Mouse (Mus musculus) common myeloid progenitor, adult 5-6 weeks (primary cell): ENCODE measurements at regions not wholly inside any gene's neighbourhood (a gene's known extent, or its start where the extent isn't known, plus 50 kb on each side); places are given as distances from the start of the nearest gene placed in this dataset.

Experiments
- ATAC-seq: replicated peaks from 2 replicates; pipeline ENCODE4 v1.8.0; 2016; ENCODE audit warnings: low read depth, mild to moderate bottlenecking, moderate TSS enrichment, inconsistent platforms; ENCODE audit not compliant: poor library complexity, severe bottlenecking

DNA sequence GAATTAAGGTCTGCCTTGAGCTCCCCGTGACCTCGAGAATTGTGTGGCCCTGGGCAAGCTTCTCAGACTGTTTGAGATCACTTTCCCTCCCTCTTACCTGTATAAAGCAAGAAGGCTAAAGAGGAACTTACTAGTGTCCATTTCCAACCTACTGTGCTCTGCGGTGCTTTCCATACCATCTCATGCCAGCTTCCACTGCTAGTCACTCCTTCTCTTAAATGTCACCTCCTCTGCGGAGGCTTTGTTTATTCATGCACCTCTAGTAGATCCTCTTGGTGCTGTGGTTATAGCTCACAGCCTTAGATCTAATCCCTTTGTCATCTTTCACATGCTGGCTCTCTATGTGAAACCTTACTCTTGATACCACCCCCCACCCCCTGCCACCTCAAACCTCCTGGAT lies 2310.3 kb upstream of the Lrrc6 start:
- ATAC-seq: no peak

DNA sequence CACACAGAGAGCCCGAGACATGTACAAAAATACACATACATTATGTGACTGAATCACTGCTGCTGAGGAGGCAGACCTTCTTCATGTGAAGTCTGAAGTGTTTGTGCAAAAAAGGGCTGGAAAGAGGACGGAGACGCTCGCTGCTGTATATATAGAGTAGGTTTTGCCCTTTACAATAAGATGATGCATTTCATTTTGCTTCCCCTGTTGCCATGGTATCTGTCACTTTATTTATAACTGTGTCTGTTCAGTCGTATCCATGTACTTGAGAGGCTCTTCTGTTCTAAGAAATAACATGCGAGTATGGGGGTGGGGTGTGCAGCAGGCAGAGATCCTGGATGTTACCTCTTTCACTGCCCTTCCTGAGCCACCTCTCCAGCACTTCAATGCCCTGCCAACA lies 2309.9 kb upstream of the Lrrc6 start:
- no peak for ATAC-seq

DNA sequence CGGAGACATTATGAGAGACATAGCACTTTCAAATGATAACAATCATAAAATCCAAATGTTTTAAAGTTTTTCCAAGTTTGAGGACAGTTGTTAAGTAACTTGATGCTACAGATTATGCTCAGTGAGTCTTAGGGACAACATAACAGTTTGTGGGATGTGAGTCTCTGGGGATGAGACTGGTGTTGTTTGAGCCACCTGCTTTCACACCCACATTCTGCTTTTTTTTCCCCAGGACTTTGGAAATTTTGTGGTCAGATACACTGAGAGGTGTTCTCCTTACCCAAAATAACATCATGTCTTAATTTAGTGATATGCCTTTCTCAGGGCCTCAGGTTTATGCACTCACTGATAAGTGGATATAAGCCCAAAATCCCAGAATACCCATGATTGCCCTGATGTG lies 2307.5 kb upstream of the Lrrc6 start:
- no peak for ATAC-seq

DNA sequence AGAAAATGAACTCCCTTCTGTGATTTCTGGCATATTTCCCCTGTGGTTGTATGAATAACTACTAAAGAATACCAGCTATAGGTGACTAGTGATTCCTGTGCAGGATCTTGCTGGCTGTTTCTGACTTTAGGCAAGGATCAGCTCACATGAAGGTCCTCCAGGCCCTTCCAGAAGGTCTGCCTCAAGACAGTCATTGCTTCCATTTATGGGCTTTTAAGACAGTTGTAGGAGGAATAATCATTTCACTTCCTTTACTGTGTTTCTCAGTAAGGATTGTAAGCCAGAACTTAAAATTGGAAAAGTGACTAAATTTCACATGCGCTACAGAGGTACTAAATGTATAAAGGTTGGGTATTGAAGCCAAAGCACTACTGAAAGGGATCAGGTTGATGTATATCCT lies 2303.5 kb upstream of the Lrrc6 start:
- no peak for ATAC-seq

DNA sequence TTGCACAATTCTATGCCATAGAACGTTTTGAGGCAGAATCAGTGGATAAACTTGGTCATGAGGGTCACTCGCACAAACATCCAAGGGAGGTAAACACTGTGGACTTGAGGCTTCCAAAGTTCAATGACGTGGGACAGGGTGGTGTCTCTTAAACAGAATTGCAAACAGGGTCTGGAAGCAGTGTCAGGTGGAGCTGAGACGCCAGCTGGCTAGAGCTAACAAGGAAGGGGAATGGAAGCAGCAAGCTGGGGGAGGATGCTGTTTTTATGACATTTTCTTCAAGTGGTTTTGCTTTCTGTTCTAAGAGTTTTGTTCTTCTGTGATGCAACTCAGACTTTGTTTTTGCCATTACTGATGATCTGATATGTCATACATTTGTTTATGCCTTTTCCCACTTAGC lies 2301.1 kb upstream of the Lrrc6 start:
- no peak for ATAC-seq

DNA sequence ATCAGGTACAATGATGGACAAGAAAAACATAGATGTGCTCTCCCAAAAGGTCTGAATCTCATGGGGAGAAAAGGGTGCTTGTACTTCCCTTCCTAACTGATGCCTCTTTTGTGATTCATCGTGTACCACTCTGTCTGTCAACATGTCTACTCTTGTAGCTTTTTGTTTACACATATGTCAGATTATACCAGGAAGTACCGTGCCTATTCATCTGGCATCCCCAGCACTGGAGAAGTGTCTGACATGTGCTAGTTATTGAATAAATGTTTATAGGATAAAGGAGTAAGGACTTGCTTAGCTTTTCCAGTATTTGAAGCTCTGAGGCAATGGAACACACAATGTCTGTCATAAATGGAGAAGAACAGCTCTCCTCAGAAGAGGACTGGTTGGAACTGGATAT lies 2296.7 kb upstream of the Lrrc6 start:
- ATAC-seq: no peak

DNA sequence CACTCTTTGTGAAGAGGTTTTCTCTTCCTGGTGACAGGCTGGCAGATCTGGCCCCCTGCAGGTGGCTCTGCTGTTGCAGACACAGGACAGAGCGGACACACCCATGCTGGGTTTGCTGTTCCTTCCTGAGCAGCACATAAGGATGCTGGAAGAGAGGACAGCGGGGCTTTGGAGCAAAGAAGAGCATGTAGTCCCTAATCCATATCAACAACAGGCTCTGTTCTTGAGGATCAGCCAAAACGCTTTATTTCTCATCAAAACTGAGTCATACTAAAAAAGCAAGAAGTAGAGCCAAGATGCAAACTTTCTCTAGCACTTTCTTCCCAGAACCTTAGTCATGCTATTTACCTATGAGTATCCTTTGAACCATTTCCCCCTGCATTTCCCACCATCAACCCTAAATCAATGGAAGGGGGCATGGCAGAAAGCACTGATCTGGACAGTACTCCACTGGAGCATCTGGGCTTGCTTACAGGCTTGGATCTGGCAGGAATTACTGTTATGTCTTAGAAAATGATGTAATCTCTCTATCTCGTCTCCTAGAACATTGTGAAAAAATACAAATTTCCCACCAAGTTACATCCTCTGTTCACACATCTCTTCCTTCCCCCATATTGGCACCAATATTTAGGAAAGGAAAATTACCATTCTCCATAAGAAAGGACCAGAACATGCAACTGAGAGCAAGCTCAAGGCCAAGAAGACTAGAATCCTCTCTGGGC lies 2294.7 kb upstream of the Lrrc6 start:
- ATAC-seq: no peak

DNA sequence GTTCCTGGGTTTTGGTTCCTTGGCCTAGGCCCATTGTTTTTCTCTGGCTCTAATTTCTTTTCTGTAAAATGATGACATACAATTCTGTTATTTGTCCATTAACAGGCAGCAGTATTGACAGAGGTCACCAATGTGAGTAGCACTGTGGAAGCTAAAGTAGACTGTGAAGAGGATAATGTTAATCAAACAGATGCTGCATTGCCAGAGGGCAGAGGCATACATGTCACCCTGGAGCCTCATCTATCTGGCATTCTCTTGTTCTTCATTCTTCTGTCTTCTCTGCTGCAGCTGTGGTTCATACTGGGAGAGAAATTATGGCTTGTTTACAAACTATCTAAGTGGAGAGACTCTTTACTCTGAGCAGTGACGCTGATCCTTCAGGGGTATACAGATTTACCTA lies 2259.2 kb upstream of the Lrrc6 start:
- no peak for ATAC-seq

DNA sequence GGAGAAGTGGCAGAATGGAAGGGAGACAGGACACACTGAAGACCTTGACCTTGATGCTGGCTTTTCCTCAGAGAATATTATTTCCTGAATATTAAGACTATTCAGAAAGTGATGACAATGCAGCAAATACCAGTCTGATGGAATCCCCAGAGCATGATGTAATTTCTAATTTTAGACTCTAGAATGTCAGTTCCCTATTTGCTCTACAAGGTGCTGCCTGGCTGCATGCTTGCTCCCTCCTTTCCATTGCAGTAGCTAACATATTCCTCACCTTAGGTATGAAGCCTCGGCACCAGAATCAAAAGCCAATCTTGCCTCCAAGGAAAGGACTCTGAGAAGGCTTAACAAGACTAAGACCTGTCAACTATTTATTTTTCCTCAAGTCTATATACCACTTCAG lies 2254.5 kb upstream of the Lrrc6 start:
- no peak for ATAC-seq

DNA sequence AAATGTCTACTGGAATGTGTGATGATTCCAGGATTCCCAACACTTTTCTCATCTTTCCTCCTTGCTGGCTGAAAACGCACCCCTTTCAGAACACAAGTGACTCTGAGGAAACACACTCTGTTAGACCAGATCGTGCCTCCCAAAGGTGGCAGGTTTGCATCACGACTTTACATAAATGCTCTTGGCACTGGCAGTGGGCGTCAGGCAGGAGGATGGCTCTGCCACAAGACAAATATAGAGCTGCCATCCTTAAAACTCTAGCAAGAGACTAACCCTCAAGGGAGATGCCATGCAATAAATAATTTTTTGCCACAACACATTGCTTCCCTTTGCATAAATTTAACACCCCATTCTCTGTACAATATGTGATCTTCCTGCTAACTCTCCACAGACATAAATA lies 2254.1 kb upstream of the Lrrc6 start:
- ATAC-seq: no peak

DNA sequence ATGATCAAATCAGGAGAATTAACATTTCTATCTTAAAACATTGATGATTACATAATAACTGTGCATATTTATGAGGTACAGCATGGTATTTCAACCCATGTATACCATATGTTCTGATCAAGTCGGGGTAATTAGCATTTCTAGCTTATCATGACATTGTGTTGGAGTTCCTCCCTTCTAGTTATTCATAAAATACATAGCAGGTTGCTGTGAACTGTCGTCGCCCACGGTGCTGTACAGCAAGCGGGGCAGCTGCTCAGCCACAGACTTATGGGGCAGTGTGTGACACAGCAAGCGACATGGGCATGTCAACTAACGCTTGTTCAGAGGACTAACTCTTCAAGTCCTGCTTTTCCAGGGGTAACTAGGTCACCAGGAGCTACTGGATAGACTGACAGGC lies 2238.6 kb upstream of the Lrrc6 start:
- no peak for ATAC-seq

DNA sequence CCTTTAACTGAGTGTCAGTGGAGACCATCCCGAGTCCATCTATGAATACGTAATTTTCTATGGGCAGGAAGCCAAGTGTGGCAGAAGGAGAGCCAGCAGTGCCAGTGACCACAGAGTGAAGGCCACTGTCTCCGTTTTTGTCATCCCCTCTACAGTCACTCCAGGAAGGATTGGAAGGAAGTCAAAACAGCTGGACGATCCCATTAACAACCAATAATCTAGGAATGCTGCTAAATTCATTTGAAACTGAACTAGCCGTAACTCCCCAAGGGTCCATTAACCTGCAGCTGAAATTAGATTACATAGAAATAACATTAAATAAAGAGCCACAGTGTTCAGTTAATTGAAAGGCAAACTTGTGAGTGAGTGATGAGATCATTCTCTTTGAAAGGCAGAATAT lies 2220.5 kb upstream of the Lrrc6 start:
- no peak for ATAC-seq

DNA sequence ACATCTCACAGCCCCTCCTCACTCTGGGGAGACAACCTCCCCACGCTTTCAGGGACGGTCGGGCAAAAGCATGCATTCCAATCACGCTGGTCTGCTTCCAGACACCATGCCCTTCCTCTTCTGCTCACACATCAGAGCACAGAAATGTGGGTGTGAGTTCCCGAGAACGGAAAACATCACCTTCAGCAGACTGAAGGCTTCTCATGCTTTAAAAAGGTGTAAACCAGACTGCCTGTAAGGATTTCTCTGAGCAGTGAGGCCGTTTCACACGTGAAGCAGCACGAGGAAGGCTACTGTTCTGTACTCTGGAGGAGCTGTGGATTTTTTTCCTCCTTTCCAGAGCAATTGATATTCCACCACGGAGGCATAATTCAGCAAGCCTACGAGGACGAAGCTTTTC lies 2218.8 kb upstream of the Lrrc6 start:
- no peak for ATAC-seq

DNA sequence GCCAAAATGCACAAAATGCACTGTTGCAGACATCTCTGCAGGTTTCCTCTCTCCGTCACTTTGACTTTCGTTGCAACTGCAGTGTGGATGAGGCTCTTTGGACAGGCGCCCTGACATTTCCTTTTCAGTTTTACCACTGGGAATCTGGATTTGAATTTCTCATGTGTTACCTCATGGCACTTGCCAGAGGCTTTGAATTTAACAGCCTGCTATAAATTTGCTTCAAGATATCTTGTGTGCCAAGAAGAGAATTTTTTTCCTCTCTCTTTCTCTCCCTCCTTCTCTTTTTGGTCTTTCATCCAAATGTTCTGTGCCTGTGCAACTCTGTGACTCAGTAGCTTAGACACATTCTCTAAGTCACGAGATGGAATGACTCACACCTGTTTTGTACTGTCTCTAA lies 2213.6 kb upstream of the Lrrc6 start:
- no peak for ATAC-seq

DNA sequence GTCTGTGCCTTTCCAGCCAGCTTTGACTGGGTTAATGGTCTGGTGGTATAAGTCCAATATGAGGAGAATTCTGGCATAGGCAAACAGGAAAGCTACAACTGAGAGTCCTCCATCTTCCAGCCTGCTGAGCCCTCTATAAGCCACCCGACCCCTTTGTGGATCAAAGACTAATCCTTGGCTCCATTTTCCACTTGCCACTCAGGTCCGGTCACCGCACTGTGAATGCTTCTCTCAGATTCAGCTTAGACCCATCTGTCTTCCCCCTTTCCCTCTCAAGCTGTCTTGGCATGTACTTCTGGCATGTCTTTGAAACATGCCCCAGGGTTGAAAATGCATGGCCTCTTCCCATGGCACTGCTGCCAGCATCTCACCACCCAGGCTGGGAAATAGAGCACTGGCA lies 2206.6 kb upstream of the Lrrc6 start:
- no peak for ATAC-seq

DNA sequence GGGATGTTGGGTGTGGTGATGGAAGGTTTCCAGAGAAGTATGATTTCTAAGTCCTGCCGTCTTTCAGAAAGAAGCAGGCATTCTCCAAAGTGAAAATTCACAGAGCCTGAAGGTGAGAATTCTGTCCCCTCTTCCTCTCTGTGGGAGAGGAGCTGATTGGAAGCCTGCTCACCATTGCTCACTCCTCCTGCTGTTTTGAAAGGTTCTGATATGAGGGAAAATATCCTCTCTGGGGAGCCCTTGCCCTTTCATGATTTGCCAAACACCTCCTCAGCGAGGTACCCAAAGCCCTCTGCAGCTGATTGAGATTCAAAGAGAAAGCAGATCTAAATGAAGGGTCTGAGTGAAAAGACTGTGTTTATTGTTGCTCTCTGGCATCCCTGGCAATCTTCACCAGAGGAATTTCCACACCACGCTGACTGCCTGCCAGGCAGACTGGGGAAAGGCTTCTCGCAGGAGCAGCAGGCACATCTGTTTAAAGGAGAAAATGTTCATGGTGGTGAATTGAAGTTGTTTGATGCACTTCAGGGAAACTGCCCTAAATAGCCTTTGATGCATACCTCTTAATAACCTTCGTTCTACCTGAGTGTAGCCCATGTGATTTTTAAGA lies 2194.4 kb upstream of the Lrrc6 start:
- no peak for ATAC-seq

DNA sequence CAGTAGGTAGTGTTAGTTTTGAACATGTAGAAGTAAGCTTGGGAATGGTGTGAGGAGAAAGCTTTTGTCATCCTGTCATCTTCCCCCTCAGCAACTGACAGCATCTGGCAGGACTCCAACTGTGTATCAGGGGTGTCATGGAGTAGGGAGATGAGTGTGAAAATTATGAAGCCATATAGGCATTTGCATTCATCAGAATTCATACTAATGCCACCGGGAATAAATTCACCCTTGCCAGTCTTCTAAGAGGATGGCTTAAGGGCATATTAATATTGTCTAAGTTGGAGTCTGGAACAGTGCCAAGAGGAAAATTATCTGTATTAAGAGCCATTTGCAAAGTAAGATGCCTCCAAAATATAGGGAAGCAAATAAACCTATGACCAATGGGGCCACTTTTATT lies 2166.8 kb upstream of the Lrrc6 start:
- no peak for ATAC-seq

DNA sequence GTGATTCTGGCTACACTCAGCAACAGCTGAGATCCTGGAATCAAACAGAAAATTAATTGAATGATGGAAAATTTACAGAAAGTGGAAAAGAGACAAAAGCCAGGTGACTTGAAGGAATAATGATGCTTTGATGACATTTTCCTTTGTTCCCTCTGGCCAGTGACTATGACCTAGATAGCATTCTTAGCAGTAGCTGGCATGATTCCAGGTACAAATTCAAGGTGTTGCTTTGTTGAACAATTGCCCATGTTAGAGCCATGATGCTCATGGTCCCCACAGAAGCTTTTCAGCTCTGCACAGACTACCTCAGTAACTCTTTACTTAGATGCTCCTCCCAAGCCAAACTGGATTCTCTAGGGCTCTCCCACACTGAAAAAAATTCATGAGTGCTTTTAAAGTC lies 2164.6 kb upstream of the Lrrc6 start:
- ATAC-seq: no peak

DNA sequence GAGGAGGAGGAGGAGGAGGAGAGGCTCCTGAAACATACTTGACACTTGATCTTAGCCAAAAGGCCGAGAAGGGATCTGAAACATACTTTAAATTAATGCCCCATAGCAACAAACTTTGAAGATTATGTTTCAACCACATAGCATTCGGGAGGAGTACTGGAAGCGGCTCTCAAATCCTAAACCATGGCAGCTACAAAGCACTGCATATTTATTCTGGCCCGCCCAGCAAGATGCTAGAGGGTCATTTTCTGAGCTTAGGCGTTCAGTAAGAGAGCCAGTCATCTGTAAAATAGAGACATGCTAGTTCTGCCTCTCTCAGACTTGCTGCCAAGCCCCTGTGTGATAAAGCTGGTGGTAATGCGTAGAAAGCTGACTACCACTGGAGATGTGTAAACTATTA lies 2156.0 kb upstream of the Lrrc6 start:
- no peak for ATAC-seq

DNA sequence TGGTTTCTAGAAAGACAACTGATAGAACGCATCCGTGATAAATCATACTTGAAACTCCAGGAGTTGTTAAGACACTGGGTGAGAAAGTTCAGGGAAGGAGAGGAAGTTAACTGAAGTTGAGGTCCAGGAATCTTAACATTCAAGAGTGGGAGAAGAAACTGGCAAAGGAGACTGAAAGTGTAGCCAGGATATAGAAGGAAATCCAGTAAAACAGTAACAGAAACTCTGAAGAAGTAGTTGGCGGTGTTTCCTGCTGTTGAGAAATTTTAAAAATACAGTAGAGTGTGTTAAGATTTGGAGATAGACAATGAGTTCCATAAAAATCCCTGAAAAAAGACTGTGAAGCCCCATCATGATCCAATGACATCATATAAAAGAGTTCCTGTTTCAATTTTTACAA lies 2154.3 kb upstream of the Lrrc6 start:
- ATAC-seq: no peak

DNA sequence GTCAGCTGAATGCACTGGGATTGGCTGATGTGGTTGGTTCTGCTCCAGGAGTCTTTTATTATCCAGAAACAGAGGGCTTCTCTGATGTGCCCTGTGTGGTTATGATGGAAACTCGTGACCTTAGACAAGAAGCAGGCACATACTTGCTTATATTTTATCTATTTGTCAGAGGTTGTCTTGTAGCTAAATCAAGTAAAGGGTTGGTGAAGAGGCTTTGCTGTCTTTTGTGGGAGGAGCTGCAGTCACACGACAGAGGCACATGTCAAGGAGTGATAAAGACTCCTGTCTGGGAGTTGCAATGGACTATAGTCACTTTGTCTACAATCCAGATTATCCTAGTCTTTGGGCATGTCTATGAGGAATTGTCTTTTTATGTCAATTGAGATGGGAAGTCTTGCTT lies 2149.9 kb upstream of the Lrrc6 start:
- ATAC-seq: no peak

DNA sequence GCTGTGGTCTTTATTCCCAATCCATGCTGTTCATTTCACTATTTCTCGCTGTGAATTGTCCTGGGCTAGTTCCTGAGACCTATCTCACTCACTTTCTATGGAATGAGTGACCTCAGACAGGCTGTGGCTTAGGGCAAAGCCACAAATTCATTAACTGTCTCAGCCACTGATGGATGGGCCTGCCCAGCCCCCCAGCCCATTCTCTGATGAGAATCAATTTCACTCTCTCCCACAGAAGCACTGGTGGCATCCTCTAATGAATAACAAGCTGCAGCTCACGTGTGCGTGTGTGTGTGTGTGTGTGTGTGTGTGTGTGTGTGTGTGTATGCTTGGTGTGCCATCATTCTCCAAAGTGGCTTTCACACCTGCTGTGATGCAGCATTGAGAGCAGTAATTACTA lies 2149.3 kb upstream of the Lrrc6 start:
- no peak for ATAC-seq
